Mouse (Mus musculus) hindbrain, embryonic 11.5 days (tissue): ENCODE measurements around the gene Kbtbd4. TPM values are rescaled to one million over a fixed set of nuclear protein-coding genes. Genes with fewer than 3 reads are reported as not detected.

Experiments
- ATAC-seq: fragments of 200-750 bp; cut with Nextera tagmentation; 2 replicates; pipeline ENCODE4 v1.8.0; 2017; ENCODE audit warnings: mild to moderate bottlenecking, moderate TSS enrichment, moderate library complexity; ENCODE audit not compliant: low FRiP score
- DNase-seq: peaks from one replicate; pipeline ENCODE4 v3.0.0-alpha.2; 2015; ENCODE audit warnings: low spot score
- H3K27ac ChIP-seq: fragments of 300-500 bp; sonication (generic); 2 replicates; pipeline ENCODE4 v1.5.1; 2014; ENCODE audit warnings: mild to moderate bottlenecking, low read depth, low read length
- H3K27me3 ChIP-seq: fragments of 300-500 bp; sonication (generic); 2 replicates; pipeline ENCODE4 v1.6.1; 2014; ENCODE audit warnings: mild to moderate bottlenecking, low read length, moderate library complexity, mixed read lengths; ENCODE audit not compliant: control insufficient read depth, insufficient read depth
- H3K36me3 ChIP-seq: fragments of 300-500 bp; sonication (generic); 2 replicates; pipeline ENCODE4 v1.6.1; 2014; ENCODE audit warnings: mild to moderate bottlenecking, low read length, moderate library complexity, mixed read lengths; ENCODE audit not compliant: control insufficient read depth, insufficient read depth
- H3K4me1 ChIP-seq: fragments of 300-500 bp; sonication (generic); replicated peaks from 2 replicates; pipeline ENCODE4 v1.6.1; 2014; ENCODE audit warnings: low read length, mixed read lengths; ENCODE audit not compliant: control insufficient read depth, insufficient read depth
- H3K4me2 ChIP-seq: fragments of 300-500 bp; sonication (generic); replicated peaks from 2 replicates; pipeline ENCODE4 v1.6.1; 2014; ENCODE audit warnings: mild to moderate bottlenecking, low read depth, low read length
- H3K4me3 ChIP-seq: fragments of 300-500 bp; sonication (generic); 2 replicates; pipeline ENCODE4 v1.5.1; 2014; ENCODE audit warnings: low read depth, low read length
- H3K9ac ChIP-seq: fragments of 300-500 bp; sonication (generic); 2 replicates; pipeline ENCODE4 v1.6.1; 2014; ENCODE audit warnings: low read depth, low read length
- H3K9me3 ChIP-seq: fragments of 300-500 bp; sonication (generic); 2 replicates; pipeline ENCODE4 v1.6.1; 2016; ENCODE audit warnings: low read length; ENCODE audit not compliant: control insufficient read depth
- WGBS: fragments of 180-500 bp; shearing (Covaris S2); extraction: QIAGEN DNeasy Blood & Tissue Kit; methylation state at CpG from one replicate; pipeline ENCODE4 v1.1.7; 2014; 5-methylcytosine and 5-hydroxymethylcytosine counted together
- polyA plus RNA-seq: library from polyadenylated mRNA; unstranded; fragments of >200 nt; fragmentation: Nextera tagmentation; extraction: Ambion mirVana; gene quantifications from 2 replicates; pipeline ENCODE4 v1.2.1, GENCODE M21; 2014

The Kbtbd4 gene
- polyA plus RNA-seq, 1 experiment from 2014 or later = 46.0 TPM

DNA sequence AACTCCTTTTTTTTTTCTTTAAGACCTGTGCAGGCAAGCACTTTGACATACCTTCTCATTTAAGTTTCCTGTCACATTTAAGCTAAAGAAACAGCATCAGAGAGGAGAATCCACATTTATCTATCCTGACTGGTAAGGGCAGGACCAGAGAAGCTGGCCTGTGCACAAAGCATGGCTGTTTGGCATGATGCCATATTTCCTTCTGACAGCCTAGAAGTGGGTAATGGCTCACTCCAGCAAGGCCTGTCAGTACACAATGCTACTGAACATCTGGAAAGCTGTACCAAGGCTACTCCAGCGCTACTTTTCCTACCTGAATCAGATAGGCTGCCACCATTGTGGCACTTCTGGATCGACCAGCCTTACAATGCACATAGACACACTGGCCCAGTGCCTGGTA is 9.1 kb downstream of the Kbtbd4 start:
- Histone ChIP-seq H3K4me1 (peaks cover 5% of the 10 kb centered on the region), H3K27me3 (no peaks in the 10 kb centered on the region), H3K27ac (no peak overlapping the region), H3K9me3 (no peaks in the 10 kb centered on the region), H3K36me3 (0 out of 2 replicates have a peak, but pooled peaks cover 7% of the 10 kb centered on the region), H3K4me2 (no peak overlapping the region), H3K9ac (no peak overlapping the region), H3K4me3 (no peak overlapping the region)
- ATAC-seq (no peak), DNase-seq (no peak)
- WGBS = 96% methylated on average over 2 of the region's 2 CpGs

DNA sequence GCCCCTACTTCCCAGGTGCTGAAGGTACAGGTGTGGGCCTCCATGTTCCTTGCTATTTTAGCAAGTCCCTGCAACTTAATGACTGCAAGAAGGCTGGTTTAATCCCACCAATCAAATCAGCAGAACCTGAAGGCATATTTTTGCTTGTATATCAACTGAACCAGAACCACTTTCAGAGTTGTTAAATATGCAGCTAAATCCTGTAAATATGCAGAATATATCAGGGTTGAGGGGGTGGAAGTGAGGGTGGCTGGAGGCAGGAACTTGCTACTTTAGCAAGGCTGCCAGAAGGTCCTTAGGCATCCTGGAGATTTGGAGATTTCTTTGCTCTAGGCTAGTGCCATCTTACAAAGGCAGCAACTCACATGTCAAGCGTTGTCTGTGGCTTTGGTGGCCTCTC is 11.0 kb downstream of the Kbtbd4 start:
- Histone ChIP-seq H3K9me3 (no peaks in the 10 kb centered on the region), H3K4me1 (peaks cover 5% of the 10 kb centered on the region), H3K27ac (no peak overlapping the region), H3K4me2 (no peak overlapping the region), H3K4me3 (no peak overlapping the region), H3K36me3 (no peaks in the 10 kb centered on the region), H3K9ac (0 out of 2 replicates have a peak overlapping the region, but pooled peaks have one; percentile 4), H3K27me3 (no peaks in the 10 kb centered on the region)
- ATAC-seq = no peak
- DNase-seq = no peak
- 85% methylated on average over 1 of the region's 1 CpGs for WGBS

DNA sequence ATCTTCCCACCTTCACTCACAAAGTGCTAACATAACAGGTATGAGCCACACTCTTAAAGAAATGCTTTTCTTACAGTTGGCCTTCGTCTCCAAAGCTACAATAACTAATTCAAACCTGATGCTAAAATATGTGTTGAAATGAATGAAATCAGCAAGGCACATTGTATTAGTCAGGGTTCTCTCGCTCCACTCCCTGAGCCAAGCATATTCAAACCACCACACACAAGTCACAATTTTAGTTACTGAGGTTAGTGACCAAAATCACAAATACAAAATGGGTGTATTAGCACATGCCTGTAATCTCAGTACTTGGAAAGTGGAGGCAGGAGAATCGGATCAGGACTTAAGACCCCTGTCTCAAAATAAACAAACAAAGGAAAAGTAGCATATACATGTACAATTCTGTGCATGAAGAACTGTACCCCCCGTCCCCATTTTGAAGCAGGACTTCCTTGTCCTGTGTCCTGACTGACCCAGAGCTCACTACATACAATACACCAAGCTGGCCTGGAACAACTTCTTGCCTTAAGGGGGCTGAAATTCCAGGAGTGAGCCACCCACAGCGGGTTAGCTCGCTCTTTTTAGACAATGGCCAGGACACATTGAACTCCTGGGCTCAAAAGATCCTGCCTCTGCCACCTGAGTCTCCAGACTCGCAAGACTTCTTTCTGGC is 12.2 kb downstream of the Kbtbd4 start:
- DNase-seq (no peak), ATAC-seq (peak; percentile 22; the same call in 1 of the 2 replicates)
- H3K9me3 ChIP-seq = no peaks in the 10 kb centered on the region
- no peaks in the 10 kb centered on the region for H3K36me3 ChIP-seq
- H3K4me1 ChIP-seq = peaks cover 5% of the 10 kb centered on the region
- H3K27me3 ChIP-seq = no peaks in the 10 kb centered on the region
- H3K27ac ChIP-seq = peak overlapping the region; percentile 80
- peak overlapping the region; percentile 89 for H3K4me2 ChIP-seq
- WGBS = 33% methylated on average over 7 of the region's 7 CpGs
- peak overlapping the region; percentile 97 for H3K9ac ChIP-seq
- H3K4me3 ChIP-seq = peak overlapping the region; percentile 68

DNA sequence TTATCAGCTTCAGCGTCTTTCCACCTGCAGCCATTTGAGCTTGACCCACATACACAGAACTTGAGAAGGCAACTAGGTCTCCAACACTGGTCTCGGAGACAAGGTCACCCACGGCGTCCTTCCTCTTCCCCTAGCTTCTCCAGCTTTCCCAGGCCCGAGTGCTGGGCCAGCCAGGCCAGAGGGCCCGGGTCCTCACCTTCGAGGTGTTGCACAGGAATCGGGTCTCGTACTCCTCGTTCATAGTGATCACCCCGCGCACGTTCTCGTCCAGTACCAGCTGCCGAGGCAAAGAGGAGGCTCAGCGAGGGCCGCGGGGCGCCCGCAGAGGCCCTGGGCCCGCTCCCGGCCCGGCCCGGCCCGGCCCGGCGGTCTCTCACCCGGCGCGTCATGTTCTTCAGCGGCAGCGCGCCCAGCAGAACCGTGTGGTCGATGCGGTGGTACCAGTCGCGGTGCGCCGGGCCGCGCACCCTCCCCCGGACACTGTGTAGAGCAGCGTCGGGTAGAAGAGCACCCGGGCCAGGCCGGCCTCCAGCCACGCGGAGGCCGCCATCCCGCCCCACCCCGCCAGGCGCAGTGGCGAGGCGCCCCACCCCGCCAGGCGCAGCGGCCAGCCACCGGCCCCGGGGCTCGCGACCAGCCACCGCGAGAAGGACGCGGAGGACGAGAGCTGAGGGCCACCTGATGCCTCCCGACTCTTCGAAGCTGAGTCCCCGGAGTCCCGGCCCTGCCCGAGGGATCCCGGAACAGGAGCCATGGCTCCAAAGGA is 12.9 kb downstream of the Kbtbd4 start:
- Histone ChIP-seq H3K4me3 (peak overlapping the region; percentile 68), H3K4me2 (peak overlapping the region; percentile 89), H3K27ac (peak overlapping the region; percentile 80), H3K9ac (peak overlapping the region; percentile 97), H3K36me3 (no peaks in the 10 kb centered on the region), H3K9me3 (no peaks in the 10 kb centered on the region), H3K4me1 (peaks cover 5% of the 10 kb centered on the region), H3K27me3 (no peaks in the 10 kb centered on the region)
- under 1% methylated on average over 70 of the region's 73 CpGs for WGBS
- peak; percentile 74 for DNase-seq
- peak; percentile 89 for ATAC-seq

GRCm38 (mm10) chr2:90917999-90918698 is 13.6 kb downstream of the Kbtbd4 start:
- H3K36me3 ChIP-seq = no peaks in the 10 kb centered on the region
- DNase-seq = peak; percentile 80
- no peaks in the 10 kb centered on the region for H3K27me3 ChIP-seq
- peak overlapping the region; percentile 80 for H3K27ac ChIP-seq
- peaks cover 5% of the 10 kb centered on the region for H3K4me1 ChIP-seq
- H3K9me3 ChIP-seq = no peaks in the 10 kb centered on the region
- 13% methylated on average over 14 of the region's 16 CpGs for WGBS
- peak overlapping the region; percentile 97 for H3K9ac ChIP-seq
- no peak; the same call in none of the 2 replicates for ATAC-seq
- peak overlapping the region; percentile 89 for H3K4me2 ChIP-seq
- H3K4me3 ChIP-seq = peak overlapping the region; percentile 68

GRCm38 (mm10) chr2:90921178-90921577 is 16.6 kb downstream of the Kbtbd4 start:
- no peak for ATAC-seq
- Histone ChIP-seq H3K4me3 (no peak overlapping the region), H3K9ac (no peak overlapping the region), H3K27me3 (no peaks in the 10 kb centered on the region), H3K36me3 (no peaks in the 10 kb centered on the region), H3K4me1 (peaks cover 5% of the 10 kb centered on the region; the same call in 1 of the 2 replicates), H3K27ac (no peak overlapping the region), H3K4me2 (no peak overlapping the region), H3K9me3 (no peaks in the 10 kb centered on the region)
- WGBS = 87% methylated on average over 1 of the region's 1 CpGs
- no peak for DNase-seq

GRCm38 (mm10) chr2:90922636-90923035 is 18.1 kb downstream of the Kbtbd4 start:
- 90% methylated on average over 2 of the region's 2 CpGs for WGBS
- no peak overlapping the region for H3K4me2 ChIP-seq
- H3K4me1 ChIP-seq = 0 out of 2 replicates have a peak, but pooled peaks cover 3% of the 10 kb centered on the region
- H3K9me3 ChIP-seq = no peaks in the 10 kb centered on the region
- ATAC-seq (no peak), DNase-seq (no peak)
- no peak overlapping the region for H3K9ac ChIP-seq
- H3K4me3 ChIP-seq = no peak overlapping the region
- no peaks in the 10 kb centered on the region for H3K36me3 ChIP-seq
- H3K27me3 ChIP-seq = no peaks in the 10 kb centered on the region
- no peak overlapping the region for H3K27ac ChIP-seq

GRCm38 (mm10) chr2:90928566-90928965 is 24.0 kb downstream of the Kbtbd4 start:
- H3K9me3 ChIP-seq = no peaks in the 10 kb centered on the region
- WGBS = 85% methylated on average over 13 of the region's 13 CpGs
- no peak for DNase-seq
- no peaks in the 10 kb centered on the region for H3K36me3 ChIP-seq
- no peaks in the 10 kb centered on the region for H3K27me3 ChIP-seq
- no peak overlapping the region for H3K4me3 ChIP-seq
- H3K4me2 ChIP-seq = no peak overlapping the region
- H3K27ac ChIP-seq = no peak overlapping the region
- H3K9ac ChIP-seq = no peak overlapping the region
- no peaks in the 10 kb centered on the region for H3K4me1 ChIP-seq
- no peak for ATAC-seq
